Mouse (Mus musculus) frontal cortex, adult 2 months (tissue): ENCODE measurements around the gene Map4. TPM values are rescaled to one million over a fixed set of nuclear protein-coding genes. Genes with fewer than 3 reads are reported as not detected.
"Not testable (repeated sequence)": the region's sequence is repeated elsewhere in the genome, so short reads cannot be mapped to it uniquely, and the experiment has no call there.

Source experiments
- DNase-seq, 2 experiments: peaks; one replicate each; pipeline ENCODE4 v3.0.0; 2022; ENCODE audit warnings: low spot score in 1 of 2; ENCODE audit errors: extremely low spot score in 1 of 2
- polyA plus RNA-seq: library from polyadenylated mRNA; depleted of rRNA; stranded (reverse); fragments of >200 nt; gene quantifications from 2 replicates; pipeline ENCODE4 v1.2.3, GENCODE M21; 2012; rRNA removed

Map4 gene
- polyA plus RNA-seq, 1 experiment = 313 TPM

DNA sequence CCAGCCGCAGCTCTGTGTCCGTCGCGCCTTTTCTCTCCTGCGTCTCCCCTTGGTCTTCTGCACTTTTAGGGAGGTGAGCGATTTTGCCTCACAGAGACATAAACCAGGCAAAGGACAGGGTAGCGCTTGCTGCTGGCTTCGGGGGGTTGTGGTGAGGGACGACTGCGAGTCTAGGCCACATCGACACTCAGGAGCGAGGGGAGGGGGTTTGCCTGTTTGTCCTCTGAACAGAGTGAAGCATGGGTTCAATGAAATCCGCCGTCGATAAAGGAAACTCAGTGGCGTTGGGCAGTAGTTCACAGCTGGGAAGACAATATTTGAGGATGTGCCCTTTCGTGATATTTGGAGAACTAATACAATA is 186.5 kb downstream of the Map4 start, which contains the start of gene Dhx30:
Dhx30 (minus strand) TSS at position 52 of the 361 bp plus-strand sequence.
- no peak for DNase-seq

DNA sequence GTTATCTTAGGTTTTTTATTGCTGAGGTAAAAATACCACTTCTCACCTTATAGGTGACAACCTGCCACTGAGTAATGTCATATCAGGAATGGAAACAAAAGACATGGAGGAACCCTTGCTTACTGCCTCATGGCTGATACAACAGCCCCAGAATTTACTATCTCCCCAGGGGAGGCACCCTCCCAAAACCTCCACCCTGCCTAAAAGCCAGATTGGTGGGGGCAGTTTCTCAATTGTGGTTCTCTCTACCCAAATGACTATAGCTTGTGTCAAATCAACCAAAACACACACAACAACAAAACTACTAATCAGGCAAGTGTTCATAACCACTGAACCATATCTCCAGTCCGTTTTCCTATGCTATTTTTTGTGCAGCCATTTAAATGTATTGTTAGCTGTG is 187.0 kb downstream of the Map4 start:
- no peak for DNase-seq

GRCm38 (mm10) chr9:110121424-110121823 is 190.2 kb downstream of the Map4 start:
- DNase-seq = peak in 1 of 2 experiments; percentile 43

- no peak for DNase-seq
Observed at GRCm38 (mm10) chr9:110123322-110123721, 192.1 kb downstream of the Map4 start.

DNA sequence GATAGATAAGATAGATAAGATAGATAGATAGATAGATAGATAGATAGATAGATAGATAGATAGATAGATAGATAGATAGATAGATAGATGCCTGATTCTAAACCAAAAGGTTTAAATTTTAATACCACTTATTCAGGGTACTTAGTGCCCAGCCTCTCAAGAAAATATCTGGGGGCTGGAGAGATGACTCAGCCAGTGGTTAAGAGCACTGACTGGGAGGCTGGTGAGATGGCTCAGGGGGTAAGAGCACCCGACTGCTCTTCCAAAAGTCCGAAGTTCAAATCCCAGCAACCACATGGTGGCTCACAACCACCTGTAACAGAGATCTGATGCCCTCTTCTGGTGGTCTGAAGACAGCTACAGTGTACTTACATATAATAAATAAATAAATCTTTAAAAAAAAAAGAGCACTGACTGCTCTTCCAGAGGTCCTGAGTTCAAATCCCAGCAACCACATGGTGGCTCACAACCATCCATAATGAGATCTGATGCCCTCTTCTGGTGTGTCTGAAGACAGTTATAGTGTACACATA is 192.8 kb downstream of the Map4 start:
- not testable (repeated sequence) for DNase-seq

- no peak for DNase-seq
Observed at GRCm38 (mm10) chr9:110130896-110131524, 199.8 kb downstream of the Map4 start.

DNA sequence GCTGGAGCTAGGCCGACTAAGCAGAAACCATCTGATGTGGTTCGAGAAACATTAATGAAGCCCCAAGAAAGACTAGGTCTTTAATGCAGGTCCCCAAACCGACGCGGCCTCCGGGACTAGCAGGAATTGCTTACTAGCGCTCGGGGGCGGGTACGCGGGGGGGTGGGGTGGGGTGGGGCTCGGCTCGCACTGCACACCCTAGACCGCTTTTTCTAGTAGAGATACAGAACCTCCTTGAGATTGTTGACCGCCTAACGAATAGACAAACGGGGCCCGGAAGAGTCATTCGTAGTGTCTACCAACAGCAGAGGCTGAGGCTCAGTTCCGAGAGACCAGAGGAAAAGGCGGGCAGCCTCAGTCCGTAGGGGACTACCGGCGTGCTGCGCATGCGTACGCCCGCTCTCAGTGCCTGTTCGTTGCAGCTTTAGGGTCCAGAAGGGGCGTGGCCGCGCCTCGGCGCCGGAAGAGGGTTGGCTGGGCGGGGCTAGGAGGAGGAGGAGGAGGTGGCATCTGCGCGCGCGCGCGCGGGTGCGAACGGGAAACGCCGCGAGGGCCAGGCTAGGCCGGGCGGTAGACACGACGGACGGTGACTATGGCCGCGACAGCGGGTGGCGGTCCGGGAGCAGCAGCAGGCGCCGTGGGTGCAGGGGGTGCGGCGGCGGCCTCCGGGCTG is 200.4 kb downstream of the Map4 start:
- peak; percentile 96 to 99 for DNase-seq

DNA sequence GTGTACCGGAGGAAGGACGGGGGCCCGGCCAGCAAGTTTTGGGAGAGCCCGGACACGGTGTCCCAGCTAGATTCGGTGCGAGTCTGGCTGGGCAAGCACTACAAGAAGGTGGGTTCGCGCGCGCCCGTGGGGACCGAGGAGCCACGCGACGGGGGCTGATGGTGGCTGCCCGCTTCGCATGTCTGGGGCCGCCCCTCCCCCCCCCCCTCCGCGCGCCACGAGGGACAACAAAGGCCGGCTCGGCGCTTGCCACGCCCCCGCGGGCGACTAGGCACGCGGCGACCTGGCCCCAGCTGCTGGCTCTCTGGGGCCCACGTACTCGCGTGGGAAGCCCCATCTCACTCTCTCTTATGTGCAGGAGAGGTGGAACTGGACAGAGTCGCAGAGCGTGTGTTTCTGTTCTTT is 200.9 kb downstream of the Map4 start:
- peak in 1 of 2 experiments; percentile 23 for DNase-seq

DNA sequence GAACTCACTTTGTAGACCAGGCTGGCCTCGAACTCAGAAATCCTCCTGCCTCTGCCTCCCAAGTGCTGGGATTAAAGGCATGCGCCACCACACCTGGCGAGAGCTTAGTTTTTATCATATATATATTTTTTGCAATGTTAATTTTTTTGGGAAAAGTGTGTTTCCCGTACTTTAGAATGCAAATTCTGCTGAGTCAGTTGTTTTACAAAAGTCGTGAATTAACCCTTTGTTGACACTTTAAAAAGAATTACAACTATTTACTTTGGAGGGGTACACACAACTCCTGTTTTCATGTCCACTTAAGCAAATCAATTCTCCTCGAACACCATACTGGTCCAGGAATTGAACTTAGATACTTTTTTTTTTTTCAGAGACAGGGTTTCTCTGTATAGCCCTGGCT is 201.7 kb downstream of the Map4 start:
- no peak for DNase-seq

Other genes starting within 250 kb of the Map4 start
- gene Fbxw18, start 228.8 kb upstream of the Map4 start, polyA plus RNA-seq = not detected in 2 replicates
- not detected in 2 replicates for gene Fbxw26, start 185.4 kb upstream of the Map4 start, polyA plus RNA-seq
- 0.12 TPM in 1 of 2 replicates, not detected in the other for gene Fbxw27, start 140.8 kb upstream of the Map4 start, polyA plus RNA-seq
- gene Spink8, start 119.2 kb upstream of the Map4 start, polyA plus RNA-seq = 0.64 and 0.67 TPM in 2 replicates
- gene Nme6, start 98.7 kb upstream of the Map4 start, polyA plus RNA-seq = 15.3 and 16.1 TPM in 2 replicates
- gene Camp, start 81.8 kb upstream of the Map4 start, polyA plus RNA-seq = 0.22 and 0.61 TPM in 2 replicates
- 3.4 and 4.3 TPM in 2 replicates for gene Cdc25a, start 55.9 kb upstream of the Map4 start, polyA plus RNA-seq
- gene Smarcc1, start 186.2 kb downstream of the Map4 start, polyA plus RNA-seq = 32.6 and 33.6 TPM in 2 replicates
- gene Dhx30, start 186.4 kb downstream of the Map4 start, polyA plus RNA-seq = 145 TPM in 2 replicates